Mouse (Mus musculus): ENCODE measurements around the gene Chl1. TPM values are rescaled to one million over a fixed set of nuclear protein-coding genes. Genes with fewer than 3 reads are reported as not detected.

The Chl1 gene
- polyA plus RNA-seq, 1 experiment from 2014 or later = 6.2 TPM

- DNase-seq (ENCODE audit: low spot score) = no peak
- Histone ChIP-seq H3K9ac (ENCODE audit: low read length) (no peak overlapping the region), H3K4me3 (ENCODE audit: low read depth, low read length) (no peak overlapping the region), H3K27ac (ENCODE audit: low read depth, low read length) (no peak overlapping the region), H3K36me3 (ENCODE audit: control insufficient read depth, insufficient read depth, low read length) (no peaks in the 10 kb centered on the region), H3K4me1 (replicated peaks; ENCODE audit: control insufficient read depth, insufficient read depth, low read length) (no peaks in the 10 kb centered on the region), H3K4me2 (ENCODE audit: low read depth, low read length, severe bottlenecking) (no peak overlapping the region), H3K27me3 (ENCODE audit: control insufficient read depth, insufficient read depth, low read length) (no peaks in the 10 kb centered on the region), H3K9me3 (ENCODE audit: control insufficient read depth, low read length) (no peaks in the 10 kb centered on the region)
- no peak for ATAC-seq (replicated peaks; ENCODE audit: low FRiP score)
- 84% methylated on average over 8 of the region's 8 CpGs for WGBS
Measured at GRCm38 (mm10) chr6:103526945-103527777, 16.8 kb downstream of the Chl1 start.

- no peak for ATAC-seq (replicated peaks; ENCODE audit: low FRiP score)
- Histone ChIP-seq H3K4me3 (ENCODE audit: low read depth, low read length) (no peak overlapping the region), H3K27ac (ENCODE audit: low read depth, low read length) (no peak overlapping the region), H3K4me1 (replicated peaks; ENCODE audit: control insufficient read depth, insufficient read depth, low read length) (no peaks in the 10 kb centered on the region), H3K27me3 (ENCODE audit: control insufficient read depth, insufficient read depth, low read length) (no peaks in the 10 kb centered on the region), H3K9ac (ENCODE audit: low read length) (no peak overlapping the region), H3K36me3 (ENCODE audit: control insufficient read depth, insufficient read depth, low read length) (no peaks in the 10 kb centered on the region), H3K4me2 (ENCODE audit: low read depth, low read length, severe bottlenecking) (no peak overlapping the region), H3K9me3 (ENCODE audit: control insufficient read depth, low read length) (no peaks in the 10 kb centered on the region)
- DNase-seq (ENCODE audit: low spot score) = no peak
Measured at GRCm38 (mm10) chr6:103533048-103533447, 22.7 kb downstream of the Chl1 start.

GRCm38 (mm10) chr6:103534027-103534426, 23.6 kb downstream of the Chl1 start:
- Histone ChIP-seq H3K4me3 (ENCODE audit: low read depth, low read length) (no peak overlapping the region), H3K4me1 (replicated peaks; ENCODE audit: control insufficient read depth, insufficient read depth, low read length) (no peaks in the 10 kb centered on the region), H3K36me3 (ENCODE audit: control insufficient read depth, insufficient read depth, low read length) (no peaks in the 10 kb centered on the region), H3K9me3 (ENCODE audit: control insufficient read depth, low read length) (no peaks in the 10 kb centered on the region), H3K27ac (ENCODE audit: low read depth, low read length) (no peak overlapping the region), H3K9ac (ENCODE audit: low read length) (no peak overlapping the region), H3K27me3 (ENCODE audit: control insufficient read depth, insufficient read depth, low read length) (no peaks in the 10 kb centered on the region), H3K4me2 (ENCODE audit: low read depth, low read length, severe bottlenecking) (no peak overlapping the region)
- DNase-seq (ENCODE audit: low spot score) = no peak
- ATAC-seq (replicated peaks; ENCODE audit: low FRiP score) = no peak
- 83% methylated on average over 2 of the region's 2 CpGs for WGBS

GRCm38 (mm10) chr6:103542576-103542975, 32.2 kb downstream of the Chl1 start:
- DNase-seq (ENCODE audit: low spot score) = no peak
- Histone ChIP-seq H3K27ac (ENCODE audit: low read depth, low read length) (no peak overlapping the region), H3K4me2 (ENCODE audit: low read depth, low read length, severe bottlenecking) (no peak overlapping the region), H3K27me3 (ENCODE audit: control insufficient read depth, insufficient read depth, low read length) (no peaks in the 10 kb centered on the region), H3K4me1 (replicated peaks; ENCODE audit: control insufficient read depth, insufficient read depth, low read length) (no peaks in the 10 kb centered on the region), H3K9ac (ENCODE audit: low read length) (no peak overlapping the region), H3K9me3 (ENCODE audit: control insufficient read depth, low read length) (no peaks in the 10 kb centered on the region), H3K4me3 (ENCODE audit: low read depth, low read length) (no peak overlapping the region), H3K36me3 (ENCODE audit: control insufficient read depth, insufficient read depth, low read length) (no peaks in the 10 kb centered on the region)
- 52% methylated on average over 2 of the region's 2 CpGs for WGBS
- peak; percentile 60; the same call in 1 of the 2 replicates for ATAC-seq (replicated peaks; ENCODE audit: low FRiP score)

DNA sequence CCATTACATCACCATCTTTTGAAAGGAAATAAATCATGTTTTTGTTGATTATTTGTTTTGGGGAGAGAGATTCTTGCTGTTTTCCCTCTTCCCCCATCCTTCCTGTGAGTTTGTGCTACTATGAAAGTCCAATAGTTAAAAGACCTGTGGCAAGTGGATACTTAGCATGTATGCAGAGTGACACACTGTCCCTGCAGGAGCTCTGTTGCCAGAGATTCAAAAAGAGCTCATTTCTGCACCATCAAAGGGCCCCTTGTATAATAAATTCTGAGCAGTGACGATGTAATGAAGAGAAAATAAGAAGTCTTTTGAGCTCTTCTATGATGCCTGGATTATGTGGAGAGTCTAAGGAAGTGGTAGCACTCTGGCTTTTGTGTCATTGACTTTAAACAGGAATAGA, 33.4 kb downstream of the Chl1 start:
- no peak overlapping the region for H3K27ac ChIP-seq (ENCODE audit: low read depth, low read length)
- no peak overlapping the region for H3K4me3 ChIP-seq (ENCODE audit: low read depth, low read length)
- no peak overlapping the region for H3K4me2 ChIP-seq (ENCODE audit: low read depth, low read length, severe bottlenecking)
- H3K9me3 ChIP-seq (ENCODE audit: control insufficient read depth, low read length) = no peaks in the 10 kb centered on the region
- H3K27me3 ChIP-seq (ENCODE audit: control insufficient read depth, insufficient read depth, low read length) = no peaks in the 10 kb centered on the region
- WGBS = 4% methylated on average over 1 of the region's 1 CpGs
- H3K4me1 ChIP-seq (replicated peaks; ENCODE audit: control insufficient read depth, insufficient read depth, low read length) = no peaks in the 10 kb centered on the region
- no peak for DNase-seq (ENCODE audit: low spot score)
- peak; percentile 70 for ATAC-seq (replicated peaks; ENCODE audit: low FRiP score)
- no peak overlapping the region for H3K9ac ChIP-seq (ENCODE audit: low read length)
- H3K36me3 ChIP-seq (ENCODE audit: control insufficient read depth, insufficient read depth, low read length) = no peaks in the 10 kb centered on the region

- WGBS = 66% methylated on average over 3 of the region's 3 CpGs
- no peak for ATAC-seq (replicated peaks; ENCODE audit: low FRiP score)
Measured at GRCm38 (mm10) chr6:103546314-103546713, 35.9 kb downstream of the Chl1 start.

DNA sequence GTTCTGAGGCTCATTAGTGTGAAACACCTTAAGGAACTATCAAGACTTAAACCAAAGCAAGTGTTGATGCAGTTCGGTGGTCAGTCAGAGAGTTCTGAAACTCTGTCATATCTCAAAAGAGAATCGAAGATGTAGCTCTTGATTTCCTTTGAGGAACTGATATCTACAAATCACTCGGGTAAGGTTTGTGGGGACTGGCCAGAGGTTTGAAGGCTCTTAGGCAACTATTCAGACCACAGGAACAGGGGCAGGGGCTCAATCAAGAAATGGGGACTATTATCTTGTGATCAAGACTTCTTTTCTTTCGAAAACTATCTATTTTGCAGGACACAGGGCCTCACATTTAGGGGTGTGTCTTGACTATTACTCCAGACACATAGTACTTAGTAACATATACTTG, 39.5 kb downstream of the Chl1 start:
- H3K9ac ChIP-seq (ENCODE audit: low read length) = no peak overlapping the region
- no peak overlapping the region for H3K4me2 ChIP-seq (ENCODE audit: low read depth, low read length, severe bottlenecking)
- no peaks in the 10 kb centered on the region for H3K4me1 ChIP-seq (replicated peaks; ENCODE audit: control insufficient read depth, insufficient read depth, low read length)
- no peak overlapping the region for H3K4me3 ChIP-seq (ENCODE audit: low read depth, low read length)
- no peaks in the 10 kb centered on the region for H3K9me3 ChIP-seq (ENCODE audit: control insufficient read depth, low read length)
- H3K27me3 ChIP-seq (ENCODE audit: control insufficient read depth, insufficient read depth, low read length) = no peaks in the 10 kb centered on the region
- no peak overlapping the region for H3K27ac ChIP-seq (ENCODE audit: low read depth, low read length)
- ATAC-seq (replicated peaks; ENCODE audit: low FRiP score) (no peak), DNase-seq (ENCODE audit: low spot score) (no peak)
- 82% methylated on average over 4 of the region's 4 CpGs for WGBS
- H3K36me3 ChIP-seq (ENCODE audit: control insufficient read depth, insufficient read depth, low read length) = no peaks in the 10 kb centered on the region

More at GRCm38 (mm10) chr6:103546314-103546713, 35.9 kb downstream of the Chl1 start:
- no peaks in the 10 kb centered on the region for H3K4me1 ChIP-seq (replicated peaks; ENCODE audit: control insufficient read depth, insufficient read depth, low read length)
- no peaks in the 10 kb centered on the region for H3K27me3 ChIP-seq (ENCODE audit: control insufficient read depth, insufficient read depth, low read length)
- no peak overlapping the region for H3K9ac ChIP-seq (ENCODE audit: low read length)
- no peak for DNase-seq (ENCODE audit: low spot score)
- H3K27ac ChIP-seq (ENCODE audit: low read depth, low read length) = no peak overlapping the region
- H3K4me2 ChIP-seq (ENCODE audit: low read depth, low read length, severe bottlenecking) = no peak overlapping the region
- H3K9me3 ChIP-seq (ENCODE audit: control insufficient read depth, low read length) = no peaks in the 10 kb centered on the region
- H3K4me3 ChIP-seq (ENCODE audit: low read depth, low read length) = no peak overlapping the region
- H3K36me3 ChIP-seq (ENCODE audit: control insufficient read depth, insufficient read depth, low read length) = no peaks in the 10 kb centered on the region

- no peak overlapping the region for H3K4me2 ChIP-seq (ENCODE audit: low read depth, low read length, severe bottlenecking)
- H3K36me3 ChIP-seq (ENCODE audit: control insufficient read depth, insufficient read depth, low read length) = no peaks in the 10 kb centered on the region
- 0 out of 2 replicates have a peak, but pooled peaks have one; percentile 7 for ATAC-seq (replicated peaks; ENCODE audit: low FRiP score)
- DNase-seq (ENCODE audit: low spot score) = no peak
- 44% methylated on average over 5 of the region's 5 CpGs for WGBS
- H3K9me3 ChIP-seq (ENCODE audit: control insufficient read depth, low read length) = no peaks in the 10 kb centered on the region
- no peak overlapping the region for H3K27ac ChIP-seq (ENCODE audit: low read depth, low read length)
- 0 out of 2 replicates have a peak, but pooled peaks cover 3% of the 10 kb centered on the region for H3K4me1 ChIP-seq (replicated peaks; ENCODE audit: control insufficient read depth, insufficient read depth, low read length)
- no peak overlapping the region for H3K9ac ChIP-seq (ENCODE audit: low read length)
- no peaks in the 10 kb centered on the region for H3K27me3 ChIP-seq (ENCODE audit: control insufficient read depth, insufficient read depth, low read length)
- no peak overlapping the region for H3K4me3 ChIP-seq (ENCODE audit: low read depth, low read length)
Measured at GRCm38 (mm10) chr6:103558037-103558893, 47.9 kb downstream of the Chl1 start.

Measured in forebrain, embryonic 11.5 days (tissue).